Mouse (Mus musculus) E14TG2a.4 (cell line): ENCODE results near the gene Gusb.

Source experiments
- CTCF ChIP-seq: conservative IDR thresholded peaks from 2 replicates; pipeline ENCODE4 v1.5.1; 2014; ENCODE audit warnings: low read length
- NANOG ChIP-seq: IDR thresholded peaks from 2 replicates; pipeline ENCODE4 v1.6.1; 2014; ENCODE audit warnings: borderline replicate concordance, low read length, mixed read lengths
- POU5F1 ChIP-seq: IDR thresholded peaks from 2 replicates; pipeline ENCODE4 v1.6.1; 2014; ENCODE audit warnings: low read length, borderline replicate concordance

DNA sequence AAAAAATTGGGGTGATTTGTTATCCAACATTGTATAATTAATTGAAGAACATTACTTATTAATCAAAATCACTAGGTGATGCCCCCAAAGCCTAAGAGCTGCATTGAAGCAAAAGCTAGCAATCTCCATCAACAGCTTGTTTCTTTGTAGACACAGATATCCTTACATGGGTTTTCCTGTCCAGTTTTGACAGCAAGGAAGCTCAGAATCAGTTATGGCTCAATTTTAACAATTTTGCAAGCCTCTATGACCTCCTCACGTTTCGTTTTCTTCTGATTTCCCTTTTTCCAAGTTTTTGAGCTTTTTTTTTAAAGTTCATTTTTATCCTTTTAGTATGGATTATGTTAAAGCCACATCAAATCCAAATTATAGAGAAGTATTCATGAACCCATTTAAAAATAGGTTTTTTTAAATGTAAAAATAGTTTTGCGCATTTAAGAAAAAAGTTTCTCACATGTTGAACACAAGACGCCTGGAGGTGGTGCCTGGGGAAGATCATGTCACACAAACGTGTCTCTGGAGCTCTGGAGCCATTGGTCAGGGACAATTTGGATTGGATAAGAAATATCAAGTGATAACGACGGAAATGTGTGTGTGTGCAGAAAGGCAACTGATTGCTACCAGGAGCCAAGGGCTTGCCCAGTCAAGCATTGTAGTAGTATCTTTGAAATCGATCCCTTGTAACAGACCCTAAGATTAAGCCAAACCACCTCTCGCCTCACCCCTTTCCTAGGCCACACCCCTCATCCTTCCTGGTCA lies 61.9 kb downstream of the Gusb start:
- TF ChIP-seq CTCF: no peak
- TF ChIP-seq NANOG: no peak
- TF ChIP-seq POU5F1: no peak
